Mouse (Mus musculus) olfactory bulb, adult 2 months (tissue): ENCODE results near the gene Zbtb25. TPM values are rescaled to one million over a fixed set of nuclear protein-coding genes. Genes with fewer than 3 reads are reported as not detected.

Experiments
- H3K27ac ChIP-seq: fragments of 200-500 bp; 2 replicates; pipeline ENCODE4 v1.5.1; 2012; ENCODE audit warnings: low read depth, low read length; ENCODE audit not compliant: insufficient read depth
- H3K4me1 ChIP-seq: fragments of 200-500 bp; 2 replicates; pipeline ENCODE4 v1.6.1; 2012; ENCODE audit warnings: low read length; ENCODE audit not compliant: control insufficient read depth, insufficient read depth
- H3K4me3 ChIP-seq: fragments of 200-500 bp; 2 replicates; pipeline ENCODE4 v1.5.1; 2012; ENCODE audit warnings: mild to moderate bottlenecking, low read depth, low read length, moderate library complexity; ENCODE audit not compliant: insufficient read depth
- CTCF ChIP-seq: fragments of 200-500 bp; IDR thresholded peaks from 2 replicates; pipeline ENCODE4 v1.5.1; 2012; ENCODE audit warnings: low read depth, mild to moderate bottlenecking, low read length, moderate library complexity; ENCODE audit not compliant: insufficient read depth
- POLR2A ChIP-seq: fragments of 200-500 bp; IDR thresholded peaks from 2 replicates; pipeline ENCODE4 v1.6.1; 2012; ENCODE audit warnings: mild to moderate bottlenecking, low read depth, low read length, moderate library complexity; ENCODE audit not compliant: insufficient read depth
- WGBS: fragments of 180-500 bp; shearing (Covaris S2); methylation state at CpG from one replicate; pipeline ENCODE4 v1.1.7; 2018; 5-methylcytosine and 5-hydroxymethylcytosine counted together
- polyA plus RNA-seq: library from polyadenylated mRNA; stranded (reverse); fragments of >200 nt; gene quantifications from 2 replicates; pipeline ENCODE4 v1.2.4, GENCODE M21; 2012; ENCODE audit warnings: low replicate concordance; ENCODE audit not compliant: missing spikeins, insufficient read depth, insufficient read length

The Zbtb25 gene
- polyA plus RNA-seq, 1 experiment, result not detected

- H3K4me3 ChIP-seq, result no peak overlapping the region
- H3K27ac ChIP-seq, result no peak overlapping the region
- TF ChIP-seq POLR2A, result no peak
- no peak for TF ChIP-seq CTCF
- H3K4me1 ChIP-seq, result peaks cover 13% of the 10 kb centered on the region
- WGBS, result 74% methylated on average over 6 of the region's 6 CpGs
Observed at GRCm38 (mm10) chr12:76310007-76310406, 59.4 kb downstream of the Zbtb25 start.

GRCm38 (mm10) chr12:76308436-76308835 lies 61.0 kb downstream of the Zbtb25 start:
- peak overlapping the region; percentile 62; the same call in 1 of the 2 replicates for H3K27ac ChIP-seq
- no peak for TF ChIP-seq CTCF
- TF ChIP-seq POLR2A, result no peak
- 85% methylated on average over 5 of the region's 5 CpGs for WGBS

GRCm38 (mm10) chr12:76307964-76308363 lies 61.4 kb downstream of the Zbtb25 start:
- no peak for TF ChIP-seq POLR2A
- no peak overlapping the region for H3K4me3 ChIP-seq
- peak overlapping the region; percentile 60; the same call in 1 of the 2 replicates for H3K27ac ChIP-seq
- WGBS, result 49% methylated on average over 9 of the region's 9 CpGs
- peaks cover 23% of the 10 kb centered on the region for H3K4me1 ChIP-seq

More at GRCm38 (mm10) chr12:76308436-76308835, 61.0 kb downstream of the Zbtb25 start:
- H3K4me1 ChIP-seq, result peaks cover 22% of the 10 kb centered on the region
- H3K4me3 ChIP-seq, result no peak overlapping the region

- Histone ChIP-seq H3K27ac (no peak overlapping the region), H3K4me3 (no peak overlapping the region), H3K4me1 (peaks cover 23% of the 10 kb centered on the region)
- no peak for TF ChIP-seq CTCF
- TF ChIP-seq POLR2A, result no peak
- 65% methylated on average over 9 of the region's 9 CpGs for WGBS
Observed at GRCm38 (mm10) chr12:76306852-76307561, 62.4 kb downstream of the Zbtb25 start.

GRCm38 (mm10) chr12:76305107-76305506 lies 64.3 kb downstream of the Zbtb25 start:
- 85% methylated on average over 8 of the region's 8 CpGs for WGBS
- H3K4me1 ChIP-seq, result peaks cover 17% of the 10 kb centered on the region
- H3K4me3 ChIP-seq, result no peak overlapping the region
- no peak overlapping the region for H3K27ac ChIP-seq
- TF ChIP-seq CTCF (no peak), POLR2A (no peak)

- peaks cover 17% of the 10 kb centered on the region for H3K4me1 ChIP-seq
- WGBS, result 20% methylated on average over 4 of the region's 4 CpGs
- no peak overlapping the region for H3K4me3 ChIP-seq
- no peak overlapping the region for H3K27ac ChIP-seq
- no peak for TF ChIP-seq CTCF
- TF ChIP-seq POLR2A, result no peak
Observed at GRCm38 (mm10) chr12:76304199-76304598, 65.2 kb downstream of the Zbtb25 start.

- Histone ChIP-seq H3K4me3 (no peak overlapping the region), H3K4me1 (peaks cover 17% of the 10 kb centered on the region), H3K27ac (no peak overlapping the region)
- 85% methylated on average over 11 of the region's 11 CpGs for WGBS
- TF ChIP-seq POLR2A (no peak), CTCF (no peak)
Observed at GRCm38 (mm10) chr12:76303474-76303873, 65.9 kb downstream of the Zbtb25 start.

GRCm38 (mm10) chr12:76300367-76300766 lies 69.0 kb downstream of the Zbtb25 start:
- WGBS, result 80% methylated on average over 10 of the region's 10 CpGs
- Histone ChIP-seq H3K4me3 (no peak overlapping the region), H3K4me1 (peaks cover 12% of the 10 kb centered on the region), H3K27ac (no peak overlapping the region)
- no peak for TF ChIP-seq POLR2A

GRCm38 (mm10) chr12:76299361-76299906 lies 70.0 kb downstream of the Zbtb25 start:
- TF ChIP-seq POLR2A, result no peak
- TF ChIP-seq CTCF, result no peak
- Histone ChIP-seq H3K27ac (no peak overlapping the region), H3K4me3 (no peak overlapping the region), H3K4me1 (peaks cover 9% of the 10 kb centered on the region)
- 96% methylated on average over 9 of the region's 9 CpGs for WGBS

- Histone ChIP-seq H3K4me1 (no peaks in the 10 kb centered on the region; the same call in 1 of the 2 replicates), H3K4me3 (no peak overlapping the region), H3K27ac (no peak overlapping the region)
- 65% methylated on average over 5 of the region's 5 CpGs for WGBS
- TF ChIP-seq POLR2A (no peak), CTCF (no peak)
Observed at GRCm38 (mm10) chr12:76297830-76298229, 71.6 kb downstream of the Zbtb25 start.

Other genes with a start within 250 kb of the Zbtb25 start
- not detected in 2 replicates for gene Esr2, start 192.3 kb downstream of the Zbtb25 start, polyA plus RNA-seq
- not detected in 2 replicates for gene Tex21, start 122.9 kb downstream of the Zbtb25 start, polyA plus RNA-seq
- gene Mthfd1, start 114.3 kb downstream of the Zbtb25 start, polyA plus RNA-seq, result not detected in 2 replicates
- not detected in 2 replicates for gene Akap5, start 44.7 kb downstream of the Zbtb25 start, polyA plus RNA-seq
- gene Zbtb1, start 664 bp upstream of the Zbtb25 start, polyA plus RNA-seq, result not detected in 2 replicates
- not detected in 2 replicates for gene Hspa2, start 34.6 kb upstream of the Zbtb25 start, polyA plus RNA-seq
- gene Ppp1r36, start 47.9 kb upstream of the Zbtb25 start, polyA plus RNA-seq, result not detected in 2 replicates
- gene Plekhg3, start 161.3 kb upstream of the Zbtb25 start, polyA plus RNA-seq, result not detected in 2 replicates